Mouse (Mus musculus) kidney, embryonic 15.5 days (tissue): Measurements from ENCODE around the gene Smyd3. TPM values are rescaled to one million over a fixed set of nuclear protein-coding genes. Genes with fewer than 3 reads are reported as not detected.

ENCODE experiments used
- ATAC-seq: fragments of 200-750 bp; cut with Nextera tagmentation; replicated peaks from 2 replicates; pipeline ENCODE4 v1.8.0; 2017; ENCODE audit warnings: moderate TSS enrichment; ENCODE audit not compliant: low FRiP score
- H3K27ac ChIP-seq: fragments of 300-500 bp; sonication (generic); 2 replicates; pipeline ENCODE4 v1.5.1; 2015; ENCODE audit warnings: mild to moderate bottlenecking, inconsistent platforms
- H3K27me3 ChIP-seq: fragments of 300-500 bp; sonication (generic); 2 replicates; pipeline ENCODE4 v1.6.1; 2015; ENCODE audit warnings: inconsistent platforms
- H3K36me3 ChIP-seq: fragments of 300-500 bp; sonication (generic); 2 replicates; pipeline ENCODE4 v1.6.1; 2015; ENCODE audit warnings: inconsistent platforms
- H3K4me1 ChIP-seq: fragments of 300-500 bp; sonication (generic); 2 replicates; pipeline ENCODE4 v1.6.1; 2015; ENCODE audit warnings: inconsistent platforms
- H3K4me2 ChIP-seq: fragments of 300-500 bp; sonication (generic); 2 replicates; pipeline ENCODE4 v1.6.1; 2015; ENCODE audit warnings: moderate library complexity, mild to moderate bottlenecking, inconsistent platforms
- H3K4me3 ChIP-seq: fragments of 300-500 bp; sonication (generic); replicated peaks from 2 replicates; pipeline ENCODE4 v1.5.1; 2015; ENCODE audit warnings: mild to moderate bottlenecking, inconsistent platforms
- H3K9ac ChIP-seq: fragments of 300-500 bp; sonication (generic); 2 replicates; pipeline ENCODE4 v1.6.1; 2015; ENCODE audit warnings: mild to moderate bottlenecking, inconsistent platforms
- H3K9me3 ChIP-seq: fragments of 300-500 bp; sonication (generic); replicated peaks from 2 replicates; pipeline ENCODE4 v1.6.1; 2016; ENCODE audit warnings: inconsistent platforms
- whole genome bisulfite sequencing: fragments of 180-500 bp; shearing (Covaris S2); methylation state at CpG from one replicate; pipeline ENCODE4 v1.1.7; 2015; ENCODE audit warnings: mixed read lengths; 5-methylcytosine and 5-hydroxymethylcytosine counted together
- polyA plus RNA-seq: library from polyadenylated mRNA; unstranded; fragments of >200 nt; fragmentation: Nextera tagmentation; extraction: Ambion mirVana; gene quantifications from 2 replicates; pipeline ENCODE4 v1.2.1, GENCODE M21; 2015

Gene Smyd3
- polyA plus RNA-seq, 1 experiment from 2014 or later: 21.8 TPM

DNA sequence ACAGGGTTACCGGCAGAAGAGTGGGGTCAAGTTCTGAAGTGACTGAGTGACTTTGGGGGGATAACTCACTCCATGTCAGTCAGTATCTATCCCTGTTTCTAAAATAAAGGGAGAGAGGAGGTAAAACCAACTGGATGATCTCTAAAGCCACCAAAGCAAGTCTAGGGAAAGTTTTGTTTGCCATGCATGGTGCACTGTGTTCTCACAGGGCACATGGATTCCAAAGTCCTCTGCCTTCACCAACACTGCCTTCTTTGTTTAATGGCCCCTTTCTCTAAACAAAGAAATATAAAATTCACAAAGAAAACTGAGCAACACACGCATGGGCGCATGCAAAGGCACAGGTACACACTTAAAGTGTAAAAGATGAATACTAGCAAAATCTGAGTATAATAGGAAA is 403.5 kb downstream of the Smyd3 start:
- H3K9me3 ChIP-seq: no peaks in the 10 kb centered on the region
- no peak overlapping the region for H3K4me3 ChIP-seq
- peak overlapping the region; percentile 72 for H3K27ac ChIP-seq
- no peaks in the 10 kb centered on the region for H3K36me3 ChIP-seq
- no peaks in the 10 kb centered on the region for H3K4me1 ChIP-seq
- H3K27me3 ChIP-seq: no peaks in the 10 kb centered on the region
- H3K9ac ChIP-seq: no peak overlapping the region
- no peak overlapping the region for H3K4me2 ChIP-seq
- 91% methylated on average over 3 of the region's 3 CpGs for WGBS
- ATAC-seq: no peak

DNA sequence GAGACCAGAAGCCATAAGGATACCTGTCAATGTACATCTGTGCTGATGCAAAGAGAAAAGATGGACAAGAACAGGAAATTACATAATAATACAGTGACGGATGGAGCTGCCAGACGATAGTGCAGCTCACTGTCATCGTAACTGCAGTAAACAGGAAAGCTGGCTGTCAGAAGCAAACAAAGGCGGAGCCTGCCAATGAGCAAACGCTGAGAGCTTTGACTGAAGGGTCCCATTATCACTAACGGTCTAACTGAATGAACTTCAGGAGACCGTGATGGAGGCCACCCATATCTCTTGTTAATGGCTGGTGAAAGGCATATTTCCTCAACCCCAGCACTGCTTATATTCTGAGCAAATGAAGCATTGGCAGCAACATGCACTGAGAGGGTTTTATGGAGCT is 409.1 kb downstream of the Smyd3 start:
- no peak overlapping the region for H3K9ac ChIP-seq
- no peaks in the 10 kb centered on the region for H3K36me3 ChIP-seq
- H3K4me1 ChIP-seq: peaks cover 20% of the 10 kb centered on the region
- no peaks in the 10 kb centered on the region for H3K27me3 ChIP-seq
- no peak for ATAC-seq
- H3K4me2 ChIP-seq: no peak overlapping the region
- no peak overlapping the region for H3K27ac ChIP-seq
- WGBS: 42% methylated on average over 7 of the region's 7 CpGs
- no peaks in the 10 kb centered on the region for H3K9me3 ChIP-seq
- H3K4me3 ChIP-seq: no peak overlapping the region

DNA sequence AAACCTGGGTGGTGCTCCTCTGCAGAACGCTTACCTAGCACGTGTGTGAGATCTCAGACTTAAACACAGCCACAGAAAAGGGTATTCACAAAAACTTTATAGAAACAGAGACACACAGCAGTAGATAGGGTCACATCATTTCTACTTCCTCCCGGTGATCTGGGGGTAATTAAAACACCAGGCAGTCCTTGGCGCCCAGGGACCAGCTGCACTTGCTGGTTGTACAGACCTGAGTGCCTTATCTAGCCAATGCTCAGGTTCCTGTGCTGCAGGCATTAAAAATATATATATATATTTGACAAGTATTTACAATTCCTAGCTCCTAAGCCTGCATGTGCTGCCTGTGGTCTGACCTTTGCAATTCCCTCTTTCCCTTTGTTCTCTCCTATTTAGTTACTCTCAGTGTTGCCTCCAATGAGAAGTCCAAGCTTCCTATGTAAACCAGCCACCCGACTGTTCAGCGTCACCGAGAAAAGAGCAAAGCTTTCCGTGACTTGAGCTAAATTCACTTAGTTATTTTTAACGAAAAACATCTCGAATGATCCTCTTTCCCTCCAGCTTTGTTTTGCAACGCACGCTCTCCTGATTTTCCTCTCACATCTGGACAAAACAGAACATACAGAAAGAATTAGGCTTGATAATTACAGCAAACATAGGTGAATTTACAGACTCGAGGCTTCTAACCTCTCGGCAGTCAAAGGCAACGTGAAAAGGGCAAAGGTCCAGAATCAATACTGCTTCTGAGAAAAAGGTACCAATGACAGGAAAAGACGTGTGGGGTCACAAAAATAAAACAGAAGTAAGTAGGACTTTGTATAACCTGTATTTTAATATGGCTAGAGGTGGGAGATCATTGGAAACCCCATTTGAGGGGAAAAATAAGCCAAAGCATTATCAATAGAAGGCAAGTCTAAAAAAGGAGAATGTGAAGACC is 409.8 kb downstream of the Smyd3 start:
- ATAC-seq: no peak
- Histone ChIP-seq H3K9ac (no peak overlapping the region), H3K27me3 (no peaks in the 10 kb centered on the region), H3K27ac (no peak overlapping the region), H3K4me1 (peaks cover 20% of the 10 kb centered on the region), H3K4me3 (no peak overlapping the region), H3K4me2 (no peak overlapping the region), H3K36me3 (no peaks in the 10 kb centered on the region), H3K9me3 (no peaks in the 10 kb centered on the region)
- WGBS: 51% methylated on average over 16 of the region's 16 CpGs

DNA sequence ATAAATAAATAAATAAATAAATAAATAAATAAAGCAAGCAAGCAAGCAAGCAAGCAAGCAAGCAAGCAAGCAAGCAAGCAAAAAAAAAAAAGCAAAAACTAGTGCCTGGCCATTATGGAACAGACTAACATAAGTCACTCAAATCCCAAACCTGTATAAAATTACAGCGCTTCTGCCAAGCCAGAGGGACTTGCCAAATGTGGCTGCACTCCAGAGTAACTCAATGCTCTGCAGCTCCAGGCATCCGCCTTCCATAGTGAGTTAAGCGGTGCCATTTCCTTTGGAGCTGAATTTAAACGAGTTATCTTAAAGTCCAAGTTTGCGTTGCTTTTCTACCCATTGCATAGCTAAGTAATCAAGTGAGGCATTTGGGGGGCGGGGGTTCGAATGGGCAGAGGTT is 410.6 kb downstream of the Smyd3 start:
- Histone ChIP-seq H3K9me3 (no peaks in the 10 kb centered on the region), H3K27ac (no peak overlapping the region), H3K4me2 (no peak overlapping the region), H3K4me1 (peaks cover 20% of the 10 kb centered on the region), H3K9ac (no peak overlapping the region), H3K4me3 (no peak overlapping the region), H3K27me3 (no peaks in the 10 kb centered on the region), H3K36me3 (no peaks in the 10 kb centered on the region)
- no peak for ATAC-seq
- 52% methylated on average over 7 of the region's 7 CpGs for WGBS

DNA sequence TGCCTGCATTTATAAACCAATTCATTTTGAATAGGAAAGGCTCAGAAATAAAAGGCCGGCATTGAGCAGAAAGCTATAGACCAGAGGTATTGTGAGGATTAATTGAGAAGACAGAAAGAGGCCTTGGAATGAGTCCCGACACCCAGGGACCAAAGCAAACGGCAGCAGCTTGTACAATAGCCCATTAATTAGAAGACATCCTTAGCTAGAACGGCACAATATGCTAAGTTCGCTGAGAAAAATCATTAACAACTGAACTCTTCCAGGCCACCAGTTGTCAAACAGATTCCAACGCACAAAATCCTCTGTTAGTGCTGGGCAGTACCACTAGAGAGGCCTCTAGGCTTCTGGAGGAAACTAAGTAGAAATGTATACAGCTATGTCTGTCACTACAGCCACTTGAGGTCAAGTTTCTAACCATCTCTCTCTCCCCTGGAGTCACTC is 411.1 kb downstream of the Smyd3 start:
- Histone ChIP-seq H3K4me1 (peaks cover 20% of the 10 kb centered on the region), H3K27ac (no peak overlapping the region), H3K9ac (no peak overlapping the region), H3K4me3 (no peak overlapping the region), H3K9me3 (no peaks in the 10 kb centered on the region), H3K4me2 (no peak overlapping the region), H3K36me3 (no peaks in the 10 kb centered on the region), H3K27me3 (no peaks in the 10 kb centered on the region)
- 71% methylated on average over 6 of the region's 6 CpGs for whole genome bisulfite sequencing
- ATAC-seq: no peak

DNA sequence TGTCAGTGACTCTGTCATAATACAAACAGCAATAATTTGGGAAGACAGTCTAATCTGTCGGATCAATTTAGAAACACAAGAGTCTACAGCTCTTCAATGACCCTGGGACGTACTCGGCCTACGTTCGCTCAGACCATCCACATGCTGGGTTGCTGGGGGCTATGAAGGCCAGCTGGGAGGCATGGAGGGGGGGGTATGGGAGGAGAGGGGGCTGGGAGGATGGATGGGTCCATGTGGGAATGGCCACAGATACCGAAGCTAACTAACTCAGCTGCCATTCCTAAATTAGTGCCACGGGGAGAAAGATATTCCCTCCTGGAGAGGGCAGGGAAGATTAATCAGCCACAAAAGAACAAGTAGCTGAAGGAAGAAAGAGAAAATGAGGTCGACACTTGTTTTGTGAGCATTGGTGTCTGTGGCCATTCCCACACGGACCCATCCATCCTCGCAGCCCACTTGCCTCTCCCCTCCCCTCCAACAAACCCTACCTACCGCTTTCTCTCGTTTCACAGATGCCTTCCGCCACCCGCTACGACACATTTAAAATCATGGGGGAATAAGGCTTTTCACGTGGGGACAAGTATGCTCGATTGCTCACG is 411.6 kb downstream of the Smyd3 start:
- H3K9ac ChIP-seq: no peak overlapping the region
- no peak for ATAC-seq
- H3K4me3 ChIP-seq: no peak overlapping the region
- H3K4me1 ChIP-seq: peaks cover 20% of the 10 kb centered on the region
- H3K36me3 ChIP-seq: no peaks in the 10 kb centered on the region
- 83% methylated on average over 18 of the region's 18 CpGs for WGBS
- no peaks in the 10 kb centered on the region for H3K27me3 ChIP-seq
- H3K27ac ChIP-seq: no peak overlapping the region
- H3K9me3 ChIP-seq: no peaks in the 10 kb centered on the region
- H3K4me2 ChIP-seq: no peak overlapping the region

DNA sequence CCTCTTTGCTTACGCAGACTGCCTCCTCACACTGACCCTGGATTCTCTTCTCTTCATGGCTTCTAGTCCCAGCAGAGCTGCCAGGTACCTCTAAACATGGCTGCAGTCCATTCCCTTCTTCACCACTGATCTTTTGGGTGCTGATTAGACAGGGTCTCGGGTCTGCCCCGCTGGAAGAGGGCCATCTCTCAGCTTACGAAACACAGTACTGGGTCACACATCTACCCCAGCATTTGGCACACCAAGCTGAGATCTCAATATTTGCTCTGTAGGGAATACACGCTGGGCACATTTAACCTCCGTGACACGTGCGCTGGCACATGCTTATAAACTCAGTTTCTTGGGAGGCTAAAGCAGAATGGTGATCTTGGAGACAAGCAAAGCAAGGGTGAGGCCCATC is 413.4 kb downstream of the Smyd3 start:
- Histone ChIP-seq H3K27me3 (no peaks in the 10 kb centered on the region), H3K36me3 (no peaks in the 10 kb centered on the region), H3K9me3 (no peaks in the 10 kb centered on the region), H3K27ac (no peak overlapping the region), H3K4me3 (no peak overlapping the region), H3K9ac (no peak overlapping the region), H3K4me2 (no peak overlapping the region), H3K4me1 (peaks cover 20% of the 10 kb centered on the region)
- no peak for ATAC-seq
- WGBS: 95% methylated on average over 8 of the region's 8 CpGs

DNA sequence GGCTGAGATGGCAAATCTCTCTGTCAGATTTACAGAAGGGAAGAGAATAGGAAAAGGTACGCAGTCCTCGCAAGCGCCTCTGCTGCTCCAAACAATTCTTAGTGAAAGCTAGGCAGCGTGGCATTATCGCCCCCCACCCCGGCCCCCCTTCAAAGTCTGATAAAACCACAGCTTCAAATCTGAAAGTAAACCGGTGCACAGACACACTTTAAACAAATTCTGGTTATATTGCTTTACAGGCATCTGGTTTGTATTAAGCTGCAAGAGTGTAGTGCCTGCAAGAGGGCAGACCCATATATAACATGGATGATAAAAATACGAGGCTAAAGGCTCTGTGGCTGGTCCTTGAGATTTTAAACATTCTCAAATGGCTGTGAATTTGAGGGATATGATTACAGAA is 420.8 kb downstream of the Smyd3 start:
- no peak for ATAC-seq
- Histone ChIP-seq H3K27me3 (no peaks in the 10 kb centered on the region), H3K9ac (no peak overlapping the region), H3K4me2 (no peak overlapping the region), H3K27ac (no peak overlapping the region), H3K9me3 (no peaks in the 10 kb centered on the region), H3K4me3 (no peak overlapping the region), H3K36me3 (no peaks in the 10 kb centered on the region), H3K4me1 (peaks cover 7% of the 10 kb centered on the region)
- WGBS: 71% methylated on average over 8 of the region's 8 CpGs

DNA sequence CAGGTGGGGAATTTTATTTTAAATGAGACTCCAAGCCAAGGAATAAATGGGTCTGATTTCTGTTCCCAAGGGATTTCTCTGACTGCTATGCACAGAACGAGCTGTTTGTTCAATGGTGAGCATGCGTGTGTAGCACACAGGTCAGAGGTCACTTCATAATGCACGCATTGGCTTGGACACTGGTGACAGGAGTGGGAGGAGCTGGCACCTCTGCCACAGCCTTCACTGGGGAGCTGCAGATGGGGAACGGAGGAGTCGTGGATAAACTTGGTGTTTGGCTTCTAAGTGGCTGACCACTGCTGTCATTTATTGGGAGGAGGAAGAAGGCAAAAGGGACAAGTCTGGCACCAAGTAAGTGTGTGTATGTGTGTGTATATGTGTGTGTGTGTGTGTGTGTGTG is 421.5 kb downstream of the Smyd3 start:
- peaks cover 7% of the 10 kb centered on the region for H3K4me1 ChIP-seq
- H3K36me3 ChIP-seq: no peaks in the 10 kb centered on the region
- WGBS: 44% methylated on average over 5 of the region's 5 CpGs
- no peak overlapping the region for H3K27ac ChIP-seq
- no peak for ATAC-seq
- no peak overlapping the region for H3K9ac ChIP-seq
- H3K4me2 ChIP-seq: no peak overlapping the region
- H3K9me3 ChIP-seq: no peaks in the 10 kb centered on the region
- no peaks in the 10 kb centered on the region for H3K27me3 ChIP-seq
- no peak overlapping the region for H3K4me3 ChIP-seq

DNA sequence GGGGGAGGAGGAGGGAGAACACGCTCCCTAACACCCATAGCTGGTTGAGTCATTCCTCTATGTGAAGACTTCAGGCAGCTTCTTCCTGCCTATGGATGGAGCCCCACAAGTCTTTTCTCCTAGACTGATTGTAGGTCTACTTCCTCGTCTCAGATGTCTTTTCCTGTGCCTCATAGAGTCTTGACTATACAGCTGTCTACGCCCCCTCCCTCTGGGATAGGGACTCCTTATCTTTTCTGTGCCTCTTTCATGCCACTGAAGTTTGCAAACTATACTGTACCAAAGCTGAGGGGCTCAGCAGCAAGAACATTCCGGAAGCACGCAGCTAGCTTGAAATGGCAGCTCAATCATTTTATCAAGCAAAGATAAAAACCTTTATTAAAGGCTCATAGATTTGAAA is 428.7 kb downstream of the Smyd3 start:
- Histone ChIP-seq H3K27ac (no peak overlapping the region), H3K4me3 (no peak overlapping the region), H3K4me1 (peaks cover 11% of the 10 kb centered on the region), H3K36me3 (no peaks in the 10 kb centered on the region), H3K9ac (no peak overlapping the region), H3K4me2 (no peak overlapping the region), H3K9me3 (no peaks in the 10 kb centered on the region), H3K27me3 (no peaks in the 10 kb centered on the region)
- no peak for ATAC-seq
- WGBS: 79% methylated on average over 5 of the region's 5 CpGs

DNA sequence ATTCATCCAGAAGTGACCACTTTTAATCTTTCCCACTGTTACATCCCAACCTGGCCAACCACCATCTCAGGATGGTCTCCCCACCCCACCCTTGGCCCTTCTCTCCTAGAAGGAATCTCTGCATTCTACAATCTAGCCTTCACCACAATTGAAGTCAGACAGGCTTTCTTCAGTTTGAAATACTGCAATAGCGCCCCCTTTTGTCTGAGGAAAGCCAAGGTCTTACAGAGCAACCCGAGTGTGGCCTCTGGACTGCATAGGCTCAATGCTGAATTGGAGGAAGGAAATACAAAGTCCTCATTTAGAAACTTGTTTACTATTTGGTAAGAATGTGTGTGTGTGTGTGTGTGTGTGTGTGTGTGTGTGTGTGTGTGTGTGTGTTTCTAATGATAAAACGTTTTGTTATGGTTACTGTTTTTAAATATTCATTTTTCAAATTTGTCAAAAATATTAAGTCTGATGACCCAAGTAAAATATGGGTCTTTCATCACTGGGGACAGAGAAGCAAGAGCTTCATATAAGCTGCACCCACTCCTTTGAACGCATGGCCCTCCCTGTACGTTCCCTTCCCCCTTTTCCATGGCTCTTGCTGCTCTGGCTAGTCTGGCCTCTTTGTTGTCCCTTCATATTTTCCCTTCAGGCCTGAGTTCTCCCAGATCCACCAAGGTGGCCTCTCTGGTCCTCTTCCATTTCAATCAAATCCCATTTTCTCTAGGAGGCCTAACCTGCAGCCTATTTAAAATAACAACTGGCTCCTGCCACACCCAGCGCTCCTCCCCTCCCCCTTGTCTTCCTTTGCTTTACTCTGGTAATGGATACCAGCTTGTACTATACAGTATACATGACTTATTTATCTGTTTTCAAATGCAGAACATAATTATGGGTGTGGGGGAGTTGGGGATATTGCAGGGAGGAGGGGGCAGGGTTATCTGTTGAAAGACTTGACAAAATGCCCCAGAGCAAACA is 430.5 kb downstream of the Smyd3 start:
- peaks cover 21% of the 10 kb centered on the region for H3K4me1 ChIP-seq
- H3K4me3 ChIP-seq: no peak overlapping the region
- no peak overlapping the region for H3K9ac ChIP-seq
- WGBS: 46% methylated on average over 6 of the region's 6 CpGs
- no peaks in the 10 kb centered on the region for H3K36me3 ChIP-seq
- H3K4me2 ChIP-seq: no peak overlapping the region
- H3K9me3 ChIP-seq: no peaks in the 10 kb centered on the region
- 0 out of 2 replicates have a peak, but pooled peaks have one; percentile 33 for ATAC-seq
- 0 out of 2 replicates have a peak overlapping the region, but pooled peaks have one; percentile 18 for H3K27ac ChIP-seq
- H3K27me3 ChIP-seq: no peaks in the 10 kb centered on the region

DNA sequence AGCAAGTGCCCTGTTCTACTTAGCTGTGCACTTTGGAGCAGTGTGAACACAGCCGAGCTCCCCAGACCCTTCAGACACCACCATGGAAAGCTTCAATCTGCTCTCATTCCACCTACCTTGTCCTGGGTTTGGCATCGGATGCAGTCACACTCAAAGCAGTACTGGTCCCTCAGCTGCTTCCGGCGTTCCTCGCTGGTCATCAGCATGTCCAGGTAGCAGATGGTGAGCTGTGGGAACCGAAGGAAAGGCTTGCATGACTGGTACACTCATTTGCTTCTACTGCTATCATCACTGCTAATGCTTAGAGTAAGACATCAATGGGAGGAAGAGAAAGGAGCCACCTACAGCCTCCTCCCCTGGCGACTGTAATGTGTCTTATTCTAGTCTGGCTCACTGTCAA is 431.6 kb downstream of the Smyd3 start:
- H3K4me2 ChIP-seq: no peak overlapping the region
- no peaks in the 10 kb centered on the region for H3K36me3 ChIP-seq
- peaks cover 26% of the 10 kb centered on the region for H3K4me1 ChIP-seq
- H3K27ac ChIP-seq: no peak overlapping the region
- ATAC-seq: no peak
- H3K9me3 ChIP-seq: no peaks in the 10 kb centered on the region
- H3K9ac ChIP-seq: no peak overlapping the region
- H3K27me3 ChIP-seq: no peaks in the 10 kb centered on the region
- no peak overlapping the region for H3K4me3 ChIP-seq
- WGBS: 89% methylated on average over 7 of the region's 7 CpGs
